Mouse (Mus musculus) neural tube, embryonic 14.5 days (tissue): ENCODE data around the gene Wdr90. TPM values are rescaled to one million over a fixed set of nuclear protein-coding genes. Genes with fewer than 3 reads are reported as not detected.
"Not testable (repeated sequence)": the region's sequence is repeated elsewhere in the genome, so short reads cannot be mapped to it uniquely, and the experiment has no call there.

ENCODE experiments used
- ATAC-seq: fragments of 200-750 bp; cut with Nextera tagmentation; 2 replicates; pipeline ENCODE4 v1.8.0; 2017; ENCODE audit warnings: low read depth, mild to moderate bottlenecking, moderate TSS enrichment, moderate library complexity
- H3K27ac ChIP-seq: fragments of 300-500 bp; sonication (generic); 2 replicates; pipeline ENCODE4 v1.5.1; 2014; ENCODE audit warnings: low read depth, mild to moderate bottlenecking, control low read depth, low read length, moderate library complexity, mixed read lengths
- H3K27me3 ChIP-seq: fragments of 300-500 bp; sonication (generic); 2 replicates; pipeline ENCODE4 v1.6.1; 2014; ENCODE audit warnings: low read length; ENCODE audit not compliant: control insufficient read depth, insufficient read depth
- H3K36me3 ChIP-seq: fragments of 300-500 bp; sonication (generic); 2 replicates; pipeline ENCODE4 v1.6.1; 2014; ENCODE audit warnings: low read length, mixed read lengths; ENCODE audit not compliant: control insufficient read depth, insufficient read depth
- H3K4me1 ChIP-seq: fragments of 300-500 bp; sonication (generic); 2 replicates; pipeline ENCODE4 v1.6.1; 2014; ENCODE audit warnings: low read length; ENCODE audit not compliant: control insufficient read depth, insufficient read depth
- H3K4me2 ChIP-seq: fragments of 300-500 bp; sonication (generic); 2 replicates; pipeline ENCODE4 v1.6.1; 2014; ENCODE audit warnings: mild to moderate bottlenecking, low read depth, low read length, control low read depth
- H3K4me3 ChIP-seq: fragments of 300-500 bp; sonication (generic); 2 replicates; pipeline ENCODE4 v1.5.1; 2014; ENCODE audit warnings: low read depth, low read length, control low read depth, mixed read lengths
- H3K9ac ChIP-seq: fragments of 300-500 bp; sonication (generic); replicated peaks from 2 replicates; pipeline ENCODE4 v1.6.1; 2014; ENCODE audit warnings: low read depth, mild to moderate bottlenecking, control low read depth, low read length, mixed read lengths
- H3K9me3 ChIP-seq: fragments of 300-500 bp; sonication (generic); 2 replicates; pipeline ENCODE4 v1.6.1; 2016; ENCODE audit warnings: low read length; ENCODE audit not compliant: control insufficient read depth
- WGBS: fragments of 180-500 bp; shearing (Covaris S2); extraction: QIAGEN DNeasy Blood & Tissue Kit; methylation state at CpG from one replicate; pipeline ENCODE4 v1.1.7; 2014; 5-methylcytosine and 5-hydroxymethylcytosine counted together
- polyA plus RNA-seq: library from polyadenylated mRNA; unstranded; fragments of >200 nt; fragmentation: Nextera tagmentation; extraction: Ambion mirVana; gene quantifications from 2 replicates; pipeline ENCODE4 v1.2.1, GENCODE M21; 2014

The Wdr90 gene
- polyA plus RNA-seq, 1 experiment from 2014 or later: 12.1 TPM

DNA sequence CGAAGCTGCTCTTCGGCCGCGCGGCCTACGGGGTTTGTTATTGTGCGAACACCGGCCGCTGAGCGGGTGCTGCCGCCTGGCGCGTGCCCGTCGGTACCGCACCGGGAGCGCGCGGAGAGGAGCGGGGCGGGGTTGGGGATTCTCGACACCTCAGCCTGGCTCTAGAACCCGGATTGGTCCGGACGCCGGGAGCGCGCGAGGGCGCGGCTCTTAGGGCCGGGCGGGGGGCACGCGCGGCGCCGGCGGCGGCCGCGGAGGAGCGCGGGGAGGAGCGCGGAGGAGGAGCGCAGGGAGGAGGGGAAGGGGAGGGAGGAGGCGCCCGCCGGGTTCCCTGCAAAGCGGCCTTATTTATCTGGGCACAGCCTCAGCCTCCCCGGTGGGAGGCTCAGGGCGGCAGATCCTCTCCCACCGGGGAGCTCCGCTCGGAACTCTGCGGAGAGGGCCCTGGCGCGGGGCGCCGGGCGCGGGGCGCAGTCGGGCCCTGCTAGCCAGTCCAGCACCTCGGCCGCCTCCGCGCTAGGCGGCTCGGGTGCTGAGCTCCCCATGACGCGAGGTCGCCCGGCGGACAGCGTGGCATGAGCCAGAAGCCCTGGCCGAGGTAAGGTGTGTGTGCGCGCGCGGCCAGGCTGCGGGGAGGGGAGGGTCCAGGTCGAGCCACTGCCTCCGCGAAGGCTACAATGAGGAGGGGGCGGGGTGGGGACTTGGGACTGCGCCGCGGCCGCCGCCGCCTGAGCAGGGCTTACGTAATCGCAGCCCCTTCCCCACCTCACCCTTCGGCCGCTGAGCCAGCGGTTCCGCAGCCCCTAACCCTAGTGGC, 52.3 kb downstream of the Wdr90 start, which contains the start of gene Fbxl16:
Fbxl16 (plus strand) TSS at position 297 of the 817 bp plus-strand sequence.
- H3K4me1 ChIP-seq: peaks cover 24% of the 10 kb centered on the region
- under 1% methylated on average over 67 of the region's 100 CpGs for WGBS

DNA sequence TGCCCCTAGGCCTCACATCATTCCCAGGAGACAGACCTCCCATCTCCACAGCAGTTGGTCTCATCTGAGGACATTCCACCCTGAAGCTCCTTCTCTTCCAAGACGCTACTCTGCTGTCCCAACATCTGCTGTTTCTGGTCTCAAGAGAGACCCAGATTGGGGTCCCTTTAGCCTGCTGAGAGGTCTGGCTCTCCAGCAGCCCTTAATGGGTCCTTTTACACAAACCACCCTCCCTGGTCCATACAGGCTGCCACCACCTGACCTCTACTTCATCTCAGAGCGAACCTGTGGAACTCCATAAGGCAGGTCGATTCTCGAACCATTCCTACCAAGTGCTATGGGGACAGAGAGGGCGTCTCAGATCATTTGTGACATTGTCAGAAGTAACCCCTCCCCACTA, 53.3 kb downstream of the Wdr90 start:
- ATAC-seq: no peak
- H3K4me2 ChIP-seq: peak overlapping the region; percentile 99
- H3K9ac ChIP-seq: peak overlapping the region; percentile 94
- peak overlapping the region; percentile 97 for H3K27ac ChIP-seq
- no peaks in the 10 kb centered on the region for H3K36me3 ChIP-seq
- H3K9me3 ChIP-seq: no peaks in the 10 kb centered on the region
- peaks cover 26% of the 10 kb centered on the region for H3K4me1 ChIP-seq
- WGBS: 38% methylated on average over 5 of the region's 5 CpGs
- H3K27me3 ChIP-seq: no peaks in the 10 kb centered on the region
- peak overlapping the region; percentile 90; the same call in 1 of the 2 replicates for H3K4me3 ChIP-seq

More for the DNA sequence above, 52.3 kb downstream of the Wdr90 start, which contains the start of gene Fbxl16:
- H3K27me3 ChIP-seq: no peaks in the 10 kb centered on the region
- no peaks in the 10 kb centered on the region for H3K9me3 ChIP-seq
- H3K4me3 ChIP-seq: peak within 1 kb of the TSS; percentile 90
- peak within 1 kb of the TSS; percentile 99 for H3K4me2 ChIP-seq
- H3K9ac ChIP-seq: peak within 1 kb of the TSS; percentile 94
- no peaks in the 10 kb centered on the region for H3K36me3 ChIP-seq
- peak; percentile 89 for ATAC-seq
- peak within 1 kb of the TSS; percentile 97 for H3K27ac ChIP-seq

DNA sequence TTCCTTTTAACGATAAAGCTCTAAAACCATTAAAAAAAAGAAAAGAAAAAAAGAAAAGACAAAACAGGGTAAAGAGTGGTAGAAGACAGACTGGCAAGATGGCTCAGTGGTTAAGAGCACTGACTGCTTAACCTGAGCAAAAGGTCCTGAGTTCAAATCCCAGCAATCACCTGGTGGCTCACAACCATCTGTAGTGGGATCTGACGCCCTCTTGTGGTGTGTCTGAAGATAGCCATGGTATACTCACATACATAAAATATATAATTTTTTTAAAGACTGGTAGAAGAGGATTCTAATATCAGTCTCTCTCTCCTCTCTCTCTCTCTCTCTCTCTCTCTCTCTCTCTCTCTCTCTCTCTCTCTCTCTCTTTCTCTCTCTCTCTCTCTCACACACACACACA, 53.8 kb downstream of the Wdr90 start:
- H3K4me1 ChIP-seq: peaks cover 25% of the 10 kb centered on the region
- not testable (repeated sequence) for ATAC-seq, H3K27me3 ChIP-seq, H3K27ac ChIP-seq, H3K9me3 ChIP-seq, H3K4me2 ChIP-seq, H3K36me3 ChIP-seq, H3K4me3 ChIP-seq, H3K9ac ChIP-seq
- 55% methylated on average over 2 of the region's 2 CpGs for WGBS

DNA sequence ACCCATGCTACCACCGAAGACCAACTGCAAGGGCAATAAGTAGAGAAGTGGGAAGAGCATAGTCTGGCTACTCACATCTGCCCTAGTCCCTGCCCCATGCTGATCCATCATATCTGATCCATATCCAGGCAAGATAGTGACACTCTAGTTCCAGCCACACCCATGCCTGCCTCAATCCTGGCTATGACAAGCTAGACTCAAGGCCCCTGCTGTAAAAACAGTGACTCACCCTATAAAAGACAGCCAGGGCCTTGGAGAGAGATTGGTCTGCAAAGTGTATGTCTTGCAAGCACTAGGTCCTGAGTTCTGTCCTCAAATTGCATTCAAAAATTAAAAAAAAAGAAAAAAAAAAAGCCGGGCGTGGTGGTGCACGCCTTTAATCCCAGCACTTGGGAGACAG, 54.8 kb downstream of the Wdr90 start:
- no peak for ATAC-seq
- no peak overlapping the region for H3K27ac ChIP-seq
- no peak overlapping the region for H3K9ac ChIP-seq
- no peaks in the 10 kb centered on the region for H3K9me3 ChIP-seq
- no peaks in the 10 kb centered on the region for H3K36me3 ChIP-seq
- no peak overlapping the region for H3K4me2 ChIP-seq
- WGBS: 76% methylated on average over 4 of the region's 4 CpGs
- peaks cover 28% of the 10 kb centered on the region for H3K4me1 ChIP-seq
- no peak overlapping the region for H3K4me3 ChIP-seq
- no peaks in the 10 kb centered on the region for H3K27me3 ChIP-seq

DNA sequence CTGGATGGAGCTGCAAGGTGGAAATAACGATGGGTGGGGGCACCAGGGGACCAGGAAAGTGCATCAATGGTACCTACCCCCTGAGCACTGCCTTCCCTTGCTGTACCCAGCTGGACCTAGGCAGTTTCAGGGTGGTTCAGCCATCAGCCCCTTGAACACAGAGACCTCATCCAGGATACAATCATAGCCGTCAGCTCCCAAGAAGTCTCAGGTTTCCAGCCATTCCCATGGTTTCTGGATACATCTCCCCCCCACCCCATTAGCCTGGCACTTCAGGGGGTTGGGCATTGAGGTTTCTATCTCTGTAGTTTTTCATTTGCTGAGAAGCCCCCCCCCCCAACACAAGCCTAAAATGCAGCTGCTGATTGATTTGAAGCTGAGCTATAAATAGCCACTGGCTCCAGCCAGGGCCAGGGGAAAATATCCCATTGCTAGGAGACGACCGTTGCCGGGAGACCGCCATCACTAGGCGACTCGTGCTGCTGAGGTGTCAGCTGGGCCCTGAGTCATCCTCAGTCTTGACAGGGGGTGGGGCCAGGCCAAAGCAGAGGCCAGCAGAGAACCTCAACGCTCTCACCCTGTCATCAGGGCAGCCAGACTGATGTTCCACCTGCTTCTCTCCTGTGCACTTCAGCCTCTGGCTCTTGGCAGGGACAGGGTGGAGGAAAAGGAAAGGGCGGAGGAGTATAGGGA, 58.3 kb downstream of the Wdr90 start:
- no peaks in the 10 kb centered on the region for H3K9me3 ChIP-seq
- H3K36me3 ChIP-seq: no peaks in the 10 kb centered on the region
- no peaks in the 10 kb centered on the region for H3K27me3 ChIP-seq
- peaks cover 13% of the 10 kb centered on the region for H3K4me1 ChIP-seq
- WGBS: 9% methylated on average over 10 of the region's 10 CpGs
- peak; percentile 89 for ATAC-seq
- H3K9ac ChIP-seq: peak overlapping the region; percentile 1; the same call in 1 of the 2 replicates
- no peak overlapping the region for H3K4me3 ChIP-seq
- peak overlapping the region; percentile 73 for H3K27ac ChIP-seq
- H3K4me2 ChIP-seq: peak overlapping the region; percentile 19; the same call in 1 of the 2 replicates

DNA sequence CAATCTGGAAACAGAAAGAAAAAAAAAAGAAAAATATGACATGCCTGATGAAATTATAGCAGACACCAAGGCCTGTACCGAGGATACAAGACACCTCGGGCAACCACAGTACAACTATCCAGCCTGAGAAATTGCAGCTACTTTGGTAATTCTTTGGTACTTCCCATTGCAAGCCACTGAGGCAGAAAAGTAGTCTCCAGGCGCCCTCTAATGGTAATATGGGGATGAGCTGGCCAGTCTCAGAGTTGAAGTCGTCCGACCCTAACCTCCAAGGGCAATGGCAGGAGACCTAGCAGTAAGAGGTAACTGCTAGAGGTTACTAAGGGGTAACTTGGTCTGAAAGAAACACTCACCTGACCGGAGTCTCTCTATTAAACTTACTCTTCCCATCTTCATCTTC, 60.3 kb downstream of the Wdr90 start:
- Histone ChIP-seq H3K9ac (no peak overlapping the region), H3K36me3 (no peaks in the 10 kb centered on the region)
- no peak for ATAC-seq

DNA sequence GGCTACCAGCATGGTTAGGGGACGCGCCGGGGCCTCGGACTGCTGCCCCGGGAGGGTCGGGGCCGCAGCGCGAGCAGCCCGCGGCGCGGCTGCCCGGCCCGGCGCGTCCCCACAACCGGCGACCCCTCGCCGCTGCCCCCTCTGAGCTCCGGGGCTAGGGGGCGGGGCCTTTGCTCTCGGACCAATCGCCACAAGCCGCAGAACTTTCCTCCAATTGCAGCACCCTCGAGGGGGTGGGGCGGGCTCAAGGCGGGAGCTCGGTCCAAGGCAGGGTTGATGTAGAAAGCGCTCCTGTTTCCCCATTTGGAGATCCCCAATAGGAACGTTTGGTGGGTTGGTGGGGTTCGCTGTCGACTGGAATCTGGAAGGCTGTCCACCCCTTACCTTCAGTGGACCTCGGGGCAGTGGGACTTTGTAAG, 64.3 kb downstream of the Wdr90 start, which contains the start of gene Metrn:
Metrn (minus strand) TSS at position 186 of the 419 bp plus-strand sequence.
- H3K36me3 ChIP-seq: no peaks in the 10 kb centered on the region
- H3K9me3 ChIP-seq: no peaks in the 10 kb centered on the region
- peak within 1 kb of the TSS; percentile 69 for H3K4me2 ChIP-seq
- H3K4me3 ChIP-seq: peak within 1 kb of the TSS; percentile 49
- peak within 1 kb of the TSS; percentile 44 for H3K9ac ChIP-seq
- no peaks in the 10 kb centered on the region for H3K27me3 ChIP-seq
- H3K4me1 ChIP-seq: peaks cover 22% of the 10 kb centered on the region
- H3K27ac ChIP-seq: peak within 1 kb of the TSS; percentile 50
- peak; percentile 75; the same call in 1 of the 2 replicates for ATAC-seq
- 0% methylated on average over 33 of the region's 35 CpGs for WGBS

More for the DNA sequence above, 60.3 kb downstream of the Wdr90 start:
- H3K27ac ChIP-seq: no peak overlapping the region
- H3K27me3 ChIP-seq: no peaks in the 10 kb centered on the region
- H3K4me3 ChIP-seq: no peak overlapping the region
- peaks cover 22% of the 10 kb centered on the region for H3K4me1 ChIP-seq
- WGBS: 8% methylated on average over 6 of the region's 6 CpGs
- H3K4me2 ChIP-seq: no peak overlapping the region
- no peaks in the 10 kb centered on the region for H3K9me3 ChIP-seq

DNA sequence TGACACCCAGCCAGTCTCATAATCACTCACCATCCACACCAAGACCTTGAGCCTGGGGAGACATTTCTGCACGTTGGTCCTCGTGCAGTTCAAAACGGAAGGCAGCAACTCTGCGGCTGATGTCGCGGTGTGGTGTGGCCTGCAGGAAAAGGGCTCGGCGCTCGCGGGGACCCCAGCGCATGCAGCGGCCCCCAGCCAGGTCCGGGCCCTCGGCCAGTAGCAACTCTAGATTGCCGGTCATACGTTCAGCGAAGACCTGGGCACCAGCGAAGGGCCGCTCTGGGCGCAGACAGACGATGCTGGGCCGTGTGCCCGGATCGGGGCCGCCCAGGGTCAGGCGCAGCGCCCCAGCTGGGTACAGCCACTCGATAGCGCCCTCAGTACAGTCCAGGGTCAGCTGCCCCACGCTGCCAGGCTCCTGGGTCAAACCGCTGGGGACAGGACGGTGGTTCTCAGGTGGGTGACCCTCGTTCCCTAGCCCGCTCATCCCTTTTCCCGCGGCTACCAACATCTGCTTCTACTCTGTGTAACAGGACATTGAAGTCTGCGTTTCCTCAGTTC, 65.0 kb downstream of the Wdr90 start:
- no peaks in the 10 kb centered on the region for H3K27me3 ChIP-seq
- no peaks in the 10 kb centered on the region for H3K9me3 ChIP-seq
- peak overlapping the region; percentile 50 for H3K27ac ChIP-seq
- peak overlapping the region; percentile 69 for H3K4me2 ChIP-seq
- peaks cover 26% of the 10 kb centered on the region for H3K4me1 ChIP-seq
- ATAC-seq: no peak
- WGBS: under 1% methylated on average over 37 of the region's 37 CpGs
- H3K36me3 ChIP-seq: no peaks in the 10 kb centered on the region
- H3K9ac ChIP-seq: peak overlapping the region; percentile 44
- peak overlapping the region; percentile 49 for H3K4me3 ChIP-seq
